Mouse (Mus musculus) kidney, adult 2 months (tissue): ENCODE measurements around the gene Gpnmb.

ENCODE experiments used
- CTCF ChIP-seq: fragments of 200-500 bp; conservative IDR thresholded peaks from 2 replicates; pipeline ENCODE4 v1.5.1; 2011; ENCODE audit warnings: low read depth, mild to moderate bottlenecking, control low read depth, low read length, moderate library complexity, mixed read lengths; ENCODE audit not compliant: insufficient read depth, insufficient read length
- POLR2A ChIP-seq: fragments of 200-500 bp; IDR thresholded peaks from one replicate; pipeline ENCODE4 v1.6.1; 2011; ENCODE audit warnings: low read depth, low read length, control low read depth

GRCm38 (mm10) chr6:49109196-49109595 lies 72.8 kb downstream of the Gpnmb start:
- TF ChIP-seq CTCF (no peak), POLR2A (no peak)
